Mouse (Mus musculus) megakaryocyte, embryonic 14.5 days (primary cell): ENCODE data around the gene Eefsec.

Experiments used
- FLI1 ChIP-seq: IDR thresholded peaks from 2 replicates; pipeline ENCODE4 v1.6.1; 2012; ENCODE audit warnings: low read length, inconsistent platforms, mixed read lengths
- GATA1 ChIP-seq: IDR thresholded peaks from 3 replicates; pipeline ENCODE4 v1.6.1; 2012; ENCODE audit warnings: mixed read lengths, low read length, inconsistent platforms, borderline replicate concordance

GRCm38 (mm10) chr6:88412604-88413003 is 33.7 kb downstream of the Eefsec start:
- no peak for TF ChIP-seq FLI1
- no peak for TF ChIP-seq GATA1
